Mouse (Mus musculus) heart, postnatal 4 days (tissue): ENCODE data around the gene Gm10160. TPM values are rescaled to one million over a fixed set of nuclear protein-coding genes. Genes with fewer than 3 reads are reported as not detected.
"Not testable (repeated sequence)": the region's sequence is repeated elsewhere in the genome, so short reads cannot be mapped to it uniquely, and the experiment has no call there.

Source experiments
- DNase-seq: peaks from one replicate; pipeline ENCODE4 v3.0.0; 2021
- total RNA-seq, 2 experiments: library from RNA; stranded (reverse); gene quantifications; 2 replicates each; pipeline ENCODE4 v1.2.3; 2021

Gm10160 gene
- total RNA-seq, 2 experiments from 2014 or later = not detected

DNA sequence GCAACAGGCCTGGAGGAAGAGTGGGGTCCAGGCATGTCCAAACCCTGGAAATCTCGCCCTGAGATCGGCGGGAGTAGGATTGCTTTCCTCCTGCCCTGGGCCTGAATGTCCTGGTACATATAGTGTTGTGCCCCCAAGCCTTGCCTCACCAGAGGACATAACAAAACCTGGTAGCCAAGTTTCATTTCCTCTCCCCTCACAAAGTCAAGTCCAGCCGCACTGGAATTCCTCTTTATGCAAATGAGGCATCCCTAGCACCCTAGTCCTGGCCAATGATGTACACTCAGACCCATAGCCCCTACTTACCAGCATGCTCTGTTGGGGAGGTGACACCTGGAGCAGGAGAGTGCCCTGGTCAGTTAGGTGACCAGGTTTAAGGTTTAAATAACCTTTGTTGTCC is 627 bp upstream of the Gm10160 start:
- no peak for DNase-seq

DNA sequence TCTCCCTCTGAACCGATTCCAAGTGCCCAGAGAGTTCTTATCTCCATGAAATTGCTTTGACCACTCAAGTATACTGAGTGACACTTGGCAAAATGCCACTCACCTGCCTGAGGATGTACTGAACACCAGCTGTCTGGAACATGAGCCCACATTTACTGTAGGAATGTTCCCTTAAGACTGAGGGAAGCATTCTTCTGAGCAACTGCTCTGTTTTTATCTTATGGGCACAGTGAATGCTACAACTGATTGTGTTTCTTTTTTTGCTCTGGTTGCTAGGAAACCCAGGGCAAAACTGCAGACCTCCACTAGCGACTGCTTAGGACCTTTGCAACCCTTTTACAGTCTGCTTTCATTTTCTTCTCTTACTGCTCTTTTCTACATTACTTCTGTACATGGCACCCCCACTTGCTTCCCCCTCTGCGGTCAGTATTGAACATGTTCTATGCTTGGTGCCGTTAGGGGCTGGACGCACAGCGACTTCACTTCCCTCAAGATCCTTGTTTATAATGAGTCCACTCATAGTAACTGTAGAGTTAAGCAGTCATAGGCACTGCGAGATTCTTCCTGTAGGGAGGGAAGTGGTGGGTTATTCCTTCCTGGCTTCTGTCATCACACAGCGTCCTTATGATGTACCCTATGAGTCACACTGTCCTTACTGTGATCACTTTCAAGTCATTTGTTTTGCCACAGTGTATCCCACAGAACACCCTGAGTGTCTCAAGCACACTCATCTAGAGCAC is 856 bp downstream of the Gm10160 start:
- DNase-seq = no peak

DNA sequence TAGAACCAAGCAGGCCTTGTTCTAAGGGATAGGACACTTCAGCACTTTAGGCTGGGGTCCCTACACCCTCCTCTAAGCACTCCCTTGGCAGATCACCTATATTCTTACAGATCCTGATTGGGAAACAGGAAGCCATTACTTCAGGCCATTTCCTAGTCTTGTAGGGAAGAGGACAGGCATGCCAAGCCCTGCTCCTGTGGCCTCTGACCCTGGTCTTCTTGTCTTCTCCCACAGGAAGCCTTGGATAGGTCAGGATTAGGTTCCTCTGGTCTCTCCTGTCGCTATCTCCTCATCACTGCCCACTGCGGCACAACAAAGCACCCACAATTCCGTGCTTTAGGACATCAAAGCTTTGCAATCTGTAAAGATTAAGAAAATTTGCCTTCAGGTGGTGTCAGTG is 3.9 kb downstream of the Gm10160 start:
- no peak for DNase-seq

DNA sequence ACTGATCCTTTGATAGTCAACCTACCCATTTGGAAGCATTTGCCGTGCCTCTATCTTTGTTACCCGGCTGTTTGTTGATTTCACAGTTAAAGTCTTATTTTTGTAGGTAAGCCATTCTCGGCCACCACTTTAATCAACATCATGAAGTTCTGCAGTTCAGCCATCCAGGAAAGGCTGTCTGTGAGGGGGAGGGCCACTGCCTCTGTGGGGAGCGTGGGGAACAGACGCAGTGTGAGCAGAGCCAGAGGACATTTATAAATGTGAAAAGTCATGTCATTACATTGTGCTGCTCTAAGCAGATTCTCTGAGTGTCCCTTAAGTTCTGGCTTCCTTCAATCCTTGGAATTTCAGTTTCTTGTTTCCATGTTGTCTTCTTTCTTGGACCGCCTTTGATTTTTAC is 5.4 kb downstream of the Gm10160 start:
- DNase-seq = no peak

DNA sequence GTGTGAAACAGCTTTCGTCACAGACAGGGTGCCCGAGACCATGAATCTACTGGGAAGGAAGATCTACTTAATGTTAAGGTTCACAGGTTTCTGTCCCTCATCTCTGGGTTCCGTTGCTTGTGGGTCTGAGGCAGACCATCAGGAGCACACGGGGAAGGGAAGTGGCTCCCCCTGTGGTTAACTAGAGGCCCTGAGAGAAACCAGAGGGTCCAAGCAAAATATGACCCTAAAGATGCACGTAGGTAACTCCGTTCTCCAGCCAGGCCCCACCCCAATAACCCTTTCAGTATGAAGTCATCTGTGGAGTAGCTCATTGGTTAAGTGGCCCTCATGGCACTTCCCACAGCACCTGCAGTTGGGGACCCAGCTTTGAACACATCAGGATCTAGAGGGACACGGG is 6.0 kb downstream of the Gm10160 start:
- DNase-seq = no peak

DNA sequence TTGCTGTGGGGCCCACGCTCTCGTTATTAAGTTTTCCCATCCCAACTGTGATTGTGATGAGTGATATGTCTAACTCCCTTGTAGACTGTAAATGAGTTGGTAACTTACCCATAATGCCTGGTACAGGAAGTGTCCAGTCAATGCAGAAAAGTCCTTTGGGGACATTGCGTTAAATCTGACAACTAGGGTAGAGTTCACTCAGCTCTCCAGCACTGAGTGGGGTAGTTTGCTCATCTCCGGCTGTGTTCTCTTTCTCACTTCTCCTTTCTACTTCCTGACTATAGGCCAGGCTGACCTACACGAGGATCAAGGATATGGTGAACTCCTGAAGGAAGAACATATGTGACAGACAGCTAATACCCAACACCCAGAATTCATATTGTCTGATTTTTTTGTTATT is 6.4 kb downstream of the Gm10160 start:
- DNase-seq = no peak

DNA sequence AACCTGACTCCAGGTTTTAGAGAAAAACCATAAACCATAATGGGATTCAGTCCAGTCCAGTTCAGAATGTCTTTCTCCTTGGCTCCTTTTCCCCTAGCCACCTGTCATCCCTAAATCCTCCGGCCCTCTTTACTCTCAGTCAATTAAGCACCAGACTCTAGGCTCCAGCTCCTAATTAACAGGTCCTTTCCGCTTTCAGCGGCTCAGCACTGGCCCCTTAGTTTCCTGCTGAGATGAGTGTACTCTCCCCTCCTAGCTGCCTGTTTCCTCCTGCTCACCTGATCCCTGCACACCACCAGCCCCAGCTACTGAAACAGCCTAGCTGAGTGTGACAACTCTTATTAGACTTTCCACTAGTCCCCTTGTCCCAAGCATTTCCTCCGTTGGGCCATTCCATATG is 7.8 kb downstream of the Gm10160 start:
- no peak for DNase-seq

DNA sequence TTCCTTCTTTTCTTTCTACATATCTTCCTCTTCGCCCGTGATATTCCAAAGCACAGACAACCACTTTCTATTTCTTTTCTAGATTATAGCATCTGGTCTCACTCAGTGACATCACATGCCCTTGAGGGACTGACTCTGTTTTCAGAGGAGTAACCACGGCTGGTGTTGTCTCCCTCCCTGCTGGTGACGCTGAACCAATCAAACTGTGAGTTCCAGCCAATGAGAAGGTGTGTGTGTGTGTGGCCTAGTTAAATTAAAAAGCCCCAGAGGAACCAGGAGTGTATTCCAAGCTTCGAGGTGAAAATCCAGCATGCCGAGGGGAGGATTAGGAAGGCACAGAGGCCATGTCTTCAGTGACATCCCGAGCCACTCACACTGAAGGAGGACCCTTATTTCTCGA is 8.6 kb downstream of the Gm10160 start:
- no peak for DNase-seq

DNA sequence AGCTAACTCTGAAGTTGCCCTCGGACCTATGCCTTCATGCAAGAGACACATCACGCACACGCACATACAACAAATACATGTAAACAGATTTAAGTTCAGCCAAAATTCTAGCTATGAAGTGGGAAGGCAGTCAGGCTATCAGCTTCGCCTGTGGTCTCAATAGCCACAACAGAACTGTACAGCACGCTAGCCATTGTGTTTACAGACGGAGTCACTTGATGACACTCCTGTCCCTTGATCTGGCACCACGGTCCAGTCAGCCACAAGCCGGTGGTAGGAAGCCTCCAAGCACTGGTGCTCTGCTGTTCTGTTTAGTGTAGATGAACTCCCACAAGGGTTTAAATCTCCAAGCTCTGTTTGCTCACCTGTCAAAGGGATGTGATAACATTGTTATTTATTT is 9.6 kb downstream of the Gm10160 start:
- no peak for DNase-seq

DNA sequence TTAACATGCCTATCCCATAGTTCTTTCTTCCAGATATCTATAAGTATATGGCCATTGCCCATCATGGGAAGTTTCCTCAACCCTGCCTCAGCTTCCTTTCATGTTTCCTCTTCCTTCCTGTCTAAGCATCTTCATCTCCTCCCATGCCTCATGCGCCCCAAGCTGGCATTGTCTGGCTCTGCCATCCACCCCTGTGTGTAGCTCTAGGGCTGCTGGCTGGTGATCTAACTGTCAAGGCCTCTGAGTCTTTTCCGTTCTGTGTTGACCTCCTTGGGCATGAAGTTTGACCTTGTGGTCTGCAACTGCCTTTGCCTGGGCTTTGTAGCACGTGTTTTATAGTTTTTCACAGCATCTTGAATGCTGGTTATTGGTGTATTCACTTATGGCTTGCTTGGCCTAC is 10.3 kb downstream of the Gm10160 start:
- no peak for DNase-seq

DNA sequence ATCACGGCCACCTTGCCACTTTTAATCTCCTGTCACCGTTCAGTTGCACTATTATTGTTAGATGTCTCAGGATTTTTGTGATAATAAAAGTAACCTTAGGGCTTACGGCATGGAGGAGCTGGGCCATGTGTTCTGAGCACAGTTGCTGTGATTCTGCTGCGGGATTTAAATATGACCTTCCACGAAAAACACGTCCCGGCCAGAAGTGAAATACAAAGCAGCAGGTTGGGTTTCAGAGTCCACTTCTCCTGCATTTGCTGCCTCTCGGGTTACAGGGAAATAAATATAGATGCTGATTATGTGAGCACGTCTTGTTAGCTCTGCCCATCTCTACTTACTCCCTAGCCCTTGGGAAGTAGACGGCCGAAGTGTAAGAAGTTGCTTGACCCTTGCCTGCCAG is 10.8 kb downstream of the Gm10160 start:
- no peak for DNase-seq

DNA sequence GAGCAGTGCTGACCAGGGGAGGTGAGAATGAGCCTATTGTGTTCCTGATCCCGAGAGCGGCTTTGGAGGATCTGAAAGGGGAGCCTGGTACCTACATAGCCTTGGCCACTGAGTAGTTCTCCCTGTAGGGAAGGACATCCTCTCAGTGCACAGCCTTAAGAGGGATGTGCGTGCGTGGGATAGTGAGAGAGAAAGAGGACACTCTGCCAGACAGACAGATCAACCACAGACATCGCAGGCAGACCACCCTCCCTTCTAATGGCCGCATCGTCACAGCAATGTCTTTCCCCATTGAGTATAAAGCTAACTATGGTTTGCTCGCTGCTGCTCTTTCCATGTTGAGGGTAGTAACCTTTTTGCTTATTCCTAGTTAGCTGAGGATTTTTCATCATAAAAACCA is 11.7 kb downstream of the Gm10160 start:
- DNase-seq = no peak

DNA sequence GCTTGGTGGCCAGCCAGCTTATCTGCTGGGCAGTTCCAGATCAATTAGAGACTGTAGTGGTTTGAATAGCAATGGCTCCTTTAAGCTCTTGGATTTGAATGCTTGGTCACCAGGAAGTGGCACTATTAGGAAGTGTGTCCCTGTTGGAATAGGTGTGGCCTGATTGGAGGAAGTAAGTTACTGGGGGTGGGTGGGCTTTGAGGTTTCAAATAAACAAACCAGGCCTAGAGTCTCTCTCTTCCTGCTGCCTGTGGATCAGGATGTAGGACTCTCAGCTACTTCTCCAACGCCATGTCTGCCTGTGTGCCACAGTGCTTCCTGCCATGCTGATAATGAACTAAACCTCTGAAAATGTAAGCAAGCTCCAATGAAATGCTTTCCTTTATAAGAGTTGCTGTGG is 12.6 kb downstream of the Gm10160 start:
- DNase-seq = no peak

DNA sequence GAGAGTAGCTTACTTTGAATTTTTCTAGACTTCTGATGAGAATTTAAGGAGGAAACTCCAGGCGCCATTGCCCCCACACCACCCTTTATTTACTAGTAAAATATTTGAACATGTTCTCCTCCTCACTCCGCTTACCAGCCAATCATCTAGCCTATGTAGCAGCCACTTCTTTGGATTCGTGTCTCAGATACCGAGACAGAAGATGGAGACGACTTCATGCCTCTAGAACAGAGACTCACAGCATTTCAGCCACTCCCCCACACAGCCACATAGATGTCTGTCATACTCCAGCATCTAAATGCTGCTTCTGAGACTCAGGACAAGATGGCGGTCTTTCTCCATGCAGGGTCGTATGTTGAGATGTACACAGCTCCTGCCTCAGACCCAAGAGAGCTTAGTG is 13.5 kb downstream of the Gm10160 start:
- DNase-seq = no peak

DNA sequence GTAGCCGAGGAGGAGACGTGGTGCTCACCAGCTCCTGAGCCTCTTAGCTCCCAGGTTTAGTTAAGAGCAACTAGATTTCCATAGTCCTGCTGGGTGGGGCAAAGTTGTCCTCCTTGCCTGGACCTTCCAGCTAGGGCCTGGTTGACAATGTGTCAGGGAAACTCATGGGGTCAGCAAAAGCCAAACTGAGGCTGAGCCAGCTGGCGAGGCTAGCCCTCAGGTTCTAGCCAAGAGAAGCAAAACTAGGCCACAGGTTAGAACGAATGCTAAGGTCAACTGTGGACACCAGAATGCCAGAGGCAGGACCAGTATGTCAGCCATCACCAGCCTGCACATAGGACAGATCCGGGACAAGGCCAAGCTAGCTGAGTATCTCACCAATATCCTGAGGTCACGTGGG is 14.2 kb downstream of the Gm10160 start:
- DNase-seq = no peak

DNA sequence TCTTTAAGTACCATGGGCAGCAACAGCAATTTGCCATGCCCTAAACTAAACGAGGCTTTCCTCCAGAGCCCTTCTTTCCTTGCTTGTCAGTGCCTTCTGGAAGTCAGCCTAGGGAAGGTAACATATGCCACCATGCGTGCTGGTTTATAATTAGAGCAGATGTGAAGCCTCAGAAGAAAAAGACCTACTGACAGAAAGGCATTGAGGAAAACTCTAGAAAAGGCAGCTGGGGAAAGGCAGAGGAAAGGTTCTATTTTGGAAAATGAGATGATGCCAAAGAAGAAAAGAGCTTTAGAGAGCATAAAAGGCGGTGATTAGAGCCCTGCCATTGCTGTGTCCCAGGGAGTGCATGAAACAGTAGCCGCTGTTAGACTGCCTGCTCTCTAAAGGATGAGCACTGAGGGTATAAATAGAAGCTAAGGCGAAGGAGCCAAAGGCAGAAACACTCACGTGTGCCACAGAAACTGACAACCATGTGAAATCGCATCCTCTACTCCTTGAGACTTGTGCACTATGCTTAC is 14.9 kb downstream of the Gm10160 start:
- no peak for DNase-seq

DNA sequence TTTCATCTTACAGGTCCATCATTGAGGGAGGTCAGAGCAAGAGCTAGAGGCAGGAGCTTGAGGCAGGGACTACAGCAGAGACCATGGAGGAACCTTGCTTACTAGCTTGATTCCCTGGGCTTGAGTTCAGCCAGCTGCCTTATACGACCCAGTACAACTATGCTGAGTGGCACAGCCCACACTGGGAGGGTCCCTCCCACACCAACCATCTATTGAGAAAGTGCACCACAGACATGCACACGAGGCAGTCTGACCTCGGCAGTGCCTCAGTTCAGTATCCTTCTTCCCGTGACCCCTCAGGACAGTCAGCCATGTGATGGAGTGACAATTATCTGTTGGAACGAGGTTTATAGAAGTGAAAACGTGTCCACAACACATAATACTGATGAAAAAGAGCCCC is 15.8 kb downstream of the Gm10160 start:
- no peak for DNase-seq

DNA sequence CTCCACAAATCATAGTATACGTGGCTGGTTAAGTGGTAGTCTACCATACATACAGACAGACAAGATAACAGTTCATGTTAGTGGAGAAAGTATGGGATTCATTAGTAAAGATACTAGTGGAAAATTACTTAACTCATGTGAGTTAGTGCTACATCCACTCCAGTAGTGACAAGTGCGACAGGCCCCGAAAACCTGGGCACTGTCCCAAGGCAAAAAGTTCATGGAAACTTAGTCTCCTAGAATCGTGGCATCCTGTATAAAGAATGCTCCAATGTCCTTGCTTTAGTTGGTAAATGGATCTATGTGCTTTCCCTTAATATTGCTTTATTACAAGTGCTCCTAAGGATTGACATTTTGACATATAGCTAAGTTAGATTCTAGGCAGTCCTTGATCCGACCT is 17.8 kb downstream of the Gm10160 start:
- DNase-seq = not testable (repeated sequence)

DNA sequence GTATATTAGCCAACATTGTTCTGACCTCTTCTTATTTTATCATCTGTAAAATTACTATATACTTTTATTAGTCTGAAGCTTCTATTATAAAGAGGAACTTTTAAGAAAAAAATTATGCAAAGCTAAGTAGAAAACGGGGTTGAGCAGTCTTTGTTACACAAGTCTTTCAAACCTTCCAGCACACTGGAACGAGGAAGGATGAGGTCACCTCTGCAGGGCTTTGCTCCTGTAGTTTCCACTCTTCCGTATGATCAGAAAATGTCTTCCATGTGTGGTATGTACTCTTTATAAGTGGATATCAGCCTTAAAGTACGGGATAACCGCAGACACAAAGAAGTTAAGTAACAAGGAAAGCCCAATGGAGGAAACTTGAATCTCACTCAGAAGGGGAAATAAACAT is 20.2 kb downstream of the Gm10160 start:
- DNase-seq = no peak

DNA sequence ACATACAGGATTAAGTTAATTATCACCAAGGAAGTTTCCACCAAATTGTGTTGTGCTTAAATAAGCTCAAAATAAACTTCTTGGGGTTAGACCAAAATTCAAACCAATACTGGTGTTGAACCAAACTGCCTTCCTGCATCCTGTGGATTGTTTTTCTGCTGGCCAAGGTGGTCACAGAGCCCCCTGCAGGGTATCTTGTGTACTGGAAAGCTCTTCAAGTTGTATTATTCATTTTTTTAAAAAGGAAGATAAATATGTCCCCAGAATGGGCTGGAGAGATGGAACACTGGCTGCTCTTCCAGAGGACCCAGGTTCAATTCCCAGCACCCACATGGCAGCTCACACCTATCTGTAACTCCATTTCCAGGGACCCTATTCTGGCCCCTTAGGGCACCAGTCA is 20.7 kb downstream of the Gm10160 start:
- DNase-seq = no peak

DNA sequence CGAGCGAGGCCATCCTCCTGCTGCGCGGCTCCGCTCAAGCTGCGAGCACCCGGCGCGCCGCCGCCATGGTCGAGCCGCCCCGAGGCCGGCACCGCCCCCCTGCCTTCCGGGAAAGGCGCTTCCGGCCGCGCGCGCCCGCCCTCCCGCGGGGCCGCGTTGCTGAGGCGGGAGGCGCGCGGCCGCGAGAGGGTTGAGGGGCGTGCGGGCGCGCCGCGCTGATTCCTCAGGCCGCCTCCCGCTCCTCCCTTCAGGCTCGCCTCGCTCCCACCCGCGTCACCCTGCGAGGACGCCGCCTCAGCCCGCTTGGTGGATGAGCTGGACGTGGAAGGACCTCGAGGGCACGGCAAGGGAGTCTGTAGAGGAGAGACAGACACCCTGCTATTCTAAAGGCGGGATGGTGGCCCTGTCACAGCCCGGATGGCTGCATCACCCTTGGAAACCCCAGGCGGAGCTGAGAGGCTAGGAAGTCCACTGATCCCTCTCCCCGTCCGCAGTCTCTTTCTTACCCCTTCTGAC is 26.2 kb downstream of the Gm10160 start, which contains the start of gene Btbd1:
Btbd1 (minus strand) TSS at position 53 of the 516 bp plus-strand sequence.
- DNase-seq = peak; percentile 90

DNA sequence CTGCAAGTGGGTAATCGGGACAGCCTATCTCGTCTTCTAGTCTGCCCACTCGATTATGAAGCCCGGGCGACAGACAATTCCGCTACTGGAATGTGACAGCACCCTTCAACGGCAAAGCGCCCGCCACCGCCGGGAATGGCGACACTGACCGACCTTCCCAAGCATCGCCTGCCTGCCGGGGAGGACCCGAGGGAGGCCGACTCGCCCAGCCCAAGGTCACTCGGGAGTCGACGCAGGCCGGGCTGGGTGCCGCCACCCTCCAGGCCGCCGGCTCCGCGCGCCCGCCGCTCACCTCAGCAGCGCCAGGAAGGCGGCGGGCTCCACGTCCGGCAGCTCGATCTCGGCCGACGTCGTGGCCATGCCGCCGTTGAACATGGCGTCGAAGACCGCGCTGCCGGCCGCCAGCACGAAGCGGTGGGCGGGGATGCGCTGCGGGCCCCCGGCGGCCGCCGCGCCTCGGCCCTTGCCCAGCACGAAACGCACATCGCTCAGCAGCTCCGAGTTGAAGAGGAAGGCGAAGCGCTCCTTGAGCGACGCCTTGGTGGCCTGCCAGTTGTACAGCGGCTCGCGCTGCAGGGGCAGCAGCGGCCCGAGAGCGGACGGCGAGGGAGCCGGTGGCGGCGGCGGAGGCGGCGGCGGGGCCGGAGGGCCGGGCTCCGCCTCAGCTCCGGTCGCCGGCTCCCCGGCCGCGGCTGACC is 26.8 kb downstream of the Gm10160 start:
- peak; percentile 71 for DNase-seq

DNA sequence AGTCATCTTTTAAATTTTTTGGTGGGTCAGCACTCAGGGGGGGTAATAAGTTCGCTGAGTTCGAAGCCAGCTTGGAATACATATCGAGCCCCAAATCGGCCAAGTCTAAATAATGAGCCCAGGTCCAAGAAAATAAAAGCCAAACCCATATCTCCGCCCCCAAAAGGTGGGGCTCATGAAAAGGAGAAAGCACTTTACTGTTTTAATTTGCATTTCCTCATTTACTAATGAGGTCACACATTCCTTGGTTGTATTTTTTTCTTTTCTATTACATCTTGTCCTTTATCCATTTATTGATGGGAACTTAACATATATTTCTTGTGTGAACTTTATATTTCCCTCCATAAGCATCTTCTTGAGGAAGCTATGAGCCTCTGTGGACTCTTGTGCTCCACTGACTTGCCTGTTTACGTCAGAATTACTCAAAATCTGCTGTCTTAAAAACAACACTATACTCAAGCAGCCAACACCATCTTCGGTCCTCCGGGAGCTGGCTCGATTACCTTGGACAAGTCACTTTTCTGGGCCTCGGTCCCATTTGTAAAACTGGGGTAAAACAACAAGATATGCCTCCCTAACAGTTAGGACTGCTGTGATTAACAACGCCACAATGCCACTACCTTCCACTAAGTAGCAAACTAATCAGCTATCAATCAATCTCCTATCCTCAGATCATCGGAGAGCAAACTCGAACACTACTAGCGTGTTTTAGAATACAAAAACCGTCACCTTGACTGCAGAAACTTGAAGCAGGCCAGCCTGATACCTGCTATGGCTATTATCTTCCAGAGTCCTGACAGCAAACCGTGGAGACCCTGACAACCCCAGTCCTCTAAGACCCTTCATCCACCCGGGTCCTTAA is 27.6 kb downstream of the Gm10160 start:
- no peak for DNase-seq
